Mouse (Mus musculus): Measurements from ENCODE around the gene Ckmt1.
"Not testable (repeated sequence)": the region's sequence is repeated elsewhere in the genome, so short reads cannot be mapped to it uniquely, and the experiment has no call there.

Ckmt1 gene

GRCm38 (mm10) chr2:121357494-121357893, at the start of gene Ckmt1:
TSS of gene Ckmt1 (plus strand) at chr2:121357714.
- DNase-seq (ENCODE audit: low spot score): no peak

- no peak for DNase-seq (ENCODE audit: low spot score)
Observed at GRCm38 (mm10) chr2:121308997-121309416, 48.5 kb upstream of the Ckmt1 start.

- no peak for DNase-seq (ENCODE audit: low spot score)
Observed at GRCm38 (mm10) chr2:121316278-121316677, 41.2 kb upstream of the Ckmt1 start.

- no peak for DNase-seq (ENCODE audit: low spot score)
Observed at GRCm38 (mm10) chr2:121323041-121323440, 34.5 kb upstream of the Ckmt1 start.

- DNase-seq (ENCODE audit: low spot score): no peak
Observed at GRCm38 (mm10) chr2:121323693-121324470, 33.6 kb upstream of the Ckmt1 start.

- DNase-seq (ENCODE audit: low spot score): no peak
Observed at GRCm38 (mm10) chr2:121329492-121329891, 28.0 kb upstream of the Ckmt1 start.

- no peak for DNase-seq (ENCODE audit: low spot score)
Observed at GRCm38 (mm10) chr2:121339057-121339456, 18.5 kb upstream of the Ckmt1 start.

- DNase-seq (ENCODE audit: low spot score): no peak
Observed at GRCm38 (mm10) chr2:121353156-121353555, 4.4 kb upstream of the Ckmt1 start.

GRCm38 (mm10) chr2:121354378-121354777, 3.1 kb upstream of the Ckmt1 start:
- DNase-seq (ENCODE audit: low spot score): no peak

GRCm38 (mm10) chr2:121354820-121355592, 2.5 kb upstream of the Ckmt1 start, which contains the start of gene Ppip5k1:
TSS of gene Ppip5k1 (minus strand) at chr2:121355396.
- peak; percentile 95 for DNase-seq (ENCODE audit: low spot score)

- no peak for DNase-seq (ENCODE audit: low spot score)
Observed at GRCm38 (mm10) chr2:121357961-121358360, 447 bp downstream of the Ckmt1 start.

GRCm38 (mm10) chr2:121358381-121358780, 867 bp downstream of the Ckmt1 start:
- peak; percentile 52 for DNase-seq (ENCODE audit: low spot score)

- no peak for DNase-seq (ENCODE audit: low spot score)
Observed at GRCm38 (mm10) chr2:121359461-121359860, 1.9 kb downstream of the Ckmt1 start.

GRCm38 (mm10) chr2:121363656-121364055, 6.1 kb downstream of the Ckmt1 start:
- no peak for DNase-seq (ENCODE audit: low spot score)

GRCm38 (mm10) chr2:121368831-121369230, 11.3 kb downstream of the Ckmt1 start:
- no peak for DNase-seq (ENCODE audit: low spot score)

- DNase-seq (ENCODE audit: low spot score): no peak
Observed at GRCm38 (mm10) chr2:121370921-121371320, 13.4 kb downstream of the Ckmt1 start.

GRCm38 (mm10) chr2:121372266-121372665, 14.8 kb downstream of the Ckmt1 start:
- no peak for DNase-seq (ENCODE audit: low spot score)

- no peak for DNase-seq (ENCODE audit: low spot score)
Observed at GRCm38 (mm10) chr2:121374766-121375165, 17.3 kb downstream of the Ckmt1 start.

GRCm38 (mm10) chr2:121386961-121387575, 29.6 kb downstream of the Ckmt1 start, which contains the start of gene Strc:
TSS of gene Strc (minus strand) at chr2:121387168.
- DNase-seq (ENCODE audit: low spot score): not testable (repeated sequence)

- peak; percentile 65 for DNase-seq (ENCODE audit: low spot score)
Observed at GRCm38 (mm10) chr2:121396624-121397023, 39.1 kb downstream of the Ckmt1 start.

GRCm38 (mm10) chr2:121403296-121403695, 45.8 kb downstream of the Ckmt1 start:
- DNase-seq (ENCODE audit: low spot score): no peak

- peak; percentile 72 for DNase-seq (ENCODE audit: low spot score)
Observed at GRCm38 (mm10) chr2:121408160-121408559, 50.6 kb downstream of the Ckmt1 start.
